Mouse (Mus musculus): ENCODE measurements around the gene Gm17783.
"Not testable (repeated sequence)": the region's sequence is repeated elsewhere in the genome, so short reads cannot be mapped to it uniquely, and the experiment has no call there.

Gm17783 gene

GRCm38 (mm10) chr16:45531950-45532349, at the start of gene Gm17783:
Gm17783 (minus strand) TSS chr16:45532050.
- no peak for DNase-seq (ENCODE audit: low read depth)

DNA sequence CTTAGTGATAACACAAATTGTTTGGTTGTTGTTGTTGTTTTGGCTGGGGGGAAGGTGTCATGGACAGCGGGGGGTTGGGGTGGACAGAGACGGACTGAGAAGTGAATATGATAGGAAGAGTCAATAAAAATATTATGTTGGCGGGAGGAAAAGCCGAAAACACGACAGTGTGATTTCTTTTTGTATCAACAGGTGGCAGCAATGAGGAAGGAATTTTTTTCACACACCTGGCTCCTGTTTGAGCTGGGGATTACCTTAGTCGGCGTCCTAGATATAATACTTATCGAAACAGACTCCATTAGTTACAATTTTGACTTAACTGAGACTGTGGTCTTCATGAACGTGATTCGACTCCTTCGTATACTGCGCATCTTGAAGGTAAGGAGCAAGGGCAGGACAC, 48.0 kb upstream of the Gm17783 start:
- DNase-seq (ENCODE audit: low read depth): no peak

- DNase-seq (ENCODE audit: low read depth): no peak
Observed at GRCm38 (mm10) chr16:45572307-45572706, 40.5 kb upstream of the Gm17783 start.

- DNase-seq (ENCODE audit: low read depth): no peak
Observed at GRCm38 (mm10) chr16:45561747-45562146, 29.9 kb upstream of the Gm17783 start.

DNA sequence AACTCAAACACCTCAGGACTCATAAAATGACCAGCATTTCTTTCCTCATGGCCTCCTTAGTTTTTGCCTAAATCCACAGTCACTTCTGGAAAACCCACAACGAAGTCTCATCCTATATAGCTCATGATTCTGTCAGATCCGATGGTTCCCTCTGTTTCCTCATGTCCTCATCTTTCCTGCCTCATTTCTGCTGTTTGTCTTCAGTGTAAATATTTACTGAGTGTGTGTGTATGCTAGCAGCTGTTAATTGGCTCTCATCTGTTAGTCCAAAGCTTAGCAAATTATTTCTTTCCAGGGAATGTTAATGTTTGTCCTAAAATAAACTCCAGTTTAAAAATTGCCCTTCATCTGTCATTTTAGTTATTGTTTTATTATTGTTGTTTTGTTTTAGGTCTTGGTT, 19.7 kb upstream of the Gm17783 start:
- DNase-seq (ENCODE audit: low read depth): no peak

DNA sequence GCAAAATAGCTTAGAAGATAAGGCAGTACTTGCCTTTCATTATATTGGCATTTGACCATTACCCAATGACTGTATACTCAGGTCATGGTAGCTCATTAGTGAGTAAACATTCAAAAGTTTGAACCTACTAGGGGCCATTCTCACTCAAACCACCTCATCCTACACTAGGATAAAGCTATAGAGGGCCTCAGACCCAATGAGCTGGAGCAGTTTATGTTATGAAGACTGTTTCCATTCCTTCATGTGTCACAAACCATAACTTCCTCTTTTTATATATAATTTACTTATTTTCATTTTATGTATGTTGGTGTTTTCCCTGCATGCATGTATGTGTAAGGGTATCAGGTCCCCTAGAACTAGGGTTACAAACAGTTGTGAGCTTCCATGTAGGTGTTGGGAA, 16.1 kb upstream of the Gm17783 start:
- DNase-seq (ENCODE audit: low read depth): no peak

- no peak for DNase-seq (ENCODE audit: low read depth)
Observed at GRCm38 (mm10) chr16:45544341-45544740, 12.5 kb upstream of the Gm17783 start.

DNA sequence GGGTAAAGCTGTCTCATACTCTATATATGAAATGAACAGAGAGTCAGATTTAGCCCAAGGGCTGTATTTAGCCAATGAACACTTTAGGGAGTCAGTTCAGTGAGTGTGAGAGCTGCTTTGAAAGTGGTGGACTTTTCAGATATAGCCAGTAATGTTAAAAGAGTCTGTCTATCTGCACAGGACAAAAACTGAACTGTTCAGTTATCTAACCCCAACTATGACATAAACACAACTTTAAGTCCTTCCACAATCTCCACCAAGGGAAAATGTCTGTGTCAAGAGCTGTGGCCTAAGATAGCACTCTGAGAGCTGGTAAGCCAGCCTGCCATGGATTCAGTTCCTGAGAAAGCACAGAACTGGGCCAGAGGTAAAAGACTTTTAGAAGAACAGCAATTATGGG, 10.3 kb upstream of the Gm17783 start:
- no peak for DNase-seq (ENCODE audit: low read depth)

GRCm38 (mm10) chr16:45538342-45538741, 6.5 kb upstream of the Gm17783 start:
- DNase-seq (ENCODE audit: low read depth): not testable (repeated sequence)

DNA sequence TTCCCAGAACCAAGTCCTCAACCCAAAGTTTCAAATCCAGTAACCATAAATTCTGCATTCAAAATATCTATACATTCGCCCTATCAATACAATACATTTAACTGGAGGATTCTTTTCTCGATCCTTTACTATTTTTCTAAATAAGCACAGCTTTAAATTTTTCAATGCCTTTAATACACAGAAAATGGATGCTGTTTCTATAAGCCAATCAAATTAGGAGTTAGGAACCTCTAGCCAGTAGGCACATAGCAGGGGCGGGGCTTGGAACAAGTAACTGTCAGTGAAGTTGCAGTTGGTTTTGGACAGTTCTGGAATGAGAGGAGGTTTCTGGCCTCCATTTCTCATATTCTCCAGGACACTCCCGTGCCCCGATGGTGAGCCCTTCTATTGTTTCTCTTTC, 3.2 kb upstream of the Gm17783 start, which contains the start of gene Slc9c1:
Gene Slc9c1 (plus strand): TSS at position 301 of the 400 bp plus-strand sequence.
- DNase-seq (ENCODE audit: low read depth): no peak

DNA sequence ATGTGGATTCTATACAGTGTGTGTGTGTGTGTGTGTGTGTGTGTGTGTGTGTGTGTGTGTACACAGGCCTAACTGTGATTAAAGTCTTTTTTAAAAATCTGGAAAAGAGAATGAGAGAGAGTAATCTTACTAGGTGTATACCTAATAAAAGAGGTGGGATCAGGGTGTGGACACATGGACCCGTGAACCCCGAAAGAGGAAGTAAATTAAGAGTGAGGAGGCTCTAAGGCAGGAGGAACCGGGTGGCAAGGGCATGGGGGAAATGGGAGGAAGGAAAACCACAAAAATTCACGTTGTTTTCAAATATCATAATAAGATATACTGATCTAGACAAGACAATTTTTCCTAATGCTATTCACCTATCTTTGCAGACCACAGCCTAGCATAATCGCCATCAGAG, 6.3 kb downstream of the Gm17783 start:
- DNase-seq (ENCODE audit: low read depth): no peak

- DNase-seq (ENCODE audit: low read depth): no peak
Observed at GRCm38 (mm10) chr16:45495326-45495725, 36.5 kb downstream of the Gm17783 start.

DNA sequence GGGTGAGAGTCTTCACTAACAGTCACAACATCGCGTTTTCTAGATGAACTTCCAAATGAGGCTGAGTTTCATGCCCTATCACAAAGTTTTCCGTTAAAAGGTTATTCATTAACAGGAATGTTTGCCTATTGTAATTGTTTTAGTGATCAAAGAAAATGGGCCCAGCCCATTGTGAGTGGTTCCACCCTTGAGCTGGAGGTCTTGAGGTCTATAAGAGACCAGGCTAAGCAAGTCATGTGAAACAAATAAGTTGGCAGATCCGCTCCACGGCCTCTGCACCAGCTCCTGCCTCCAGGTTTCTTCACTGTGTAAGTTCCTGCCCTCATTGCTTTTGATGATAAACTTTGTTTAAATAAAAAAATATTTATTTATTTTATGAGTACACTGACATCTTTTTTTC, 38.9 kb downstream of the Gm17783 start, which contains the start of gene Gm609:
Gene Gm609 (minus strand): TSS at position 43 of the 400 bp plus-strand sequence.
- DNase-seq (ENCODE audit: low read depth): no peak

GRCm38 (mm10) chr16:45476991-45477390, 54.9 kb downstream of the Gm17783 start:
- no peak for DNase-seq (ENCODE audit: low read depth)

GRCm38 (mm10) chr16:45471836-45472235, 60.0 kb downstream of the Gm17783 start:
- not testable (repeated sequence) for DNase-seq (ENCODE audit: low read depth)

All from fibroblast of lung, adult 2 months (primary cell).